Mouse (Mus musculus) CD8-positive naive resting alpha-beta T cell, adult 57 days (primary cell): ENCODE results near the gene Tdrd6. TPM values are rescaled to one million over a fixed set of nuclear protein-coding genes. Genes with fewer than 3 reads are reported as not detected.

Source experiments
- total RNA-seq: library from RNA; stranded (reverse); gene quantifications from one replicate; pipeline ENCODE4 v1.2.4, GENCODE M21; 2023

Gene Tdrd6
- total RNA-seq = not detected

DNA sequence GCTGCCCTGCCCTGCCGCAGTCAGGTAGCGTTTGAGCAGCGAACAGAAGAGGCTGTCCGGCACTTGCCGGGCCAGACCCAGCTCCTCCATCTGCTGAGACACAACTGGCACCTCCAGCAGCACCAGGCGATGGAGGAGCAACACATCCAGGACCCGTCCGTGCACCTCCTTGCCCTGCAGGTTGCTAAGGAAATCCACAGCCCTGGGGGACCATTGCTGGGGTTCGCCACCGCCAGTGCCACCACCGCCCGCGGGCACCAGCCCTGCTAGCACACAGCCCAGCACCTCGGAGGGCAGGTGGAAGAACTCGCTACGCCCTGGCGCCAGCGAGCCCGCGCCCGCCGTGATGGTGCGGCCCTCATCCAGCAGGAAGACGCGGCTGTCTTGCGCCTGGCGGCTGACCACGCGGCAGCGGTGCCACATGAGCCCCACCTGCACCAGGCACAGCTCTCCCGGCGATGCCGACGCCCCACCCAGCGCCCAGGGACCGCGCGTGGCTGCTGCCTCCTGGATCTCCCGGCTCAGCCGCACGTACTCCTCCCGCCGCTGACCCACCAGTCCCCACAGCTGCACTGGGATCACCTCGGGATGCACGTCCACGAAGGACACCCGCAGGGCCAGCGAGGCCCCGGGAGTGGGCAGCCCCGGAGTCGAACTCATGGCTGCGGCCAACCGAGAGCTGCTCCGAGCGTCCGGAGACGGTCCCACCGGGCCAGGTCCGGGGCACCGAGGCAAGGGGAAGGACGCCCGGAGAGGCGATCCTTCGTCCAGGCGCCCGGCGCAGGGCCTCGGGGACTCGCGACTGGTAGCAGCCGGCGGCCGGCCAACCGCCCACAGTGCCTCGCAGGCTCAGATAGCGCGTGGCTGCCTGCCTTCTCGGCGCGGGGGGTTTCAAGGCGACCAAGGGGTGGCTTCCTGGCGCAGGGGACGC is at the start of gene Tdrd6:
TSS of gene Tdrd6 (minus strand) at position 804 of the 931 bp plus-strand sequence.

GRCm38 (mm10) chr17:43667290-43667843 is 37.3 kb upstream of the Tdrd6 start, which contains the start of gene Cyp39a1:
TSS of gene Cyp39a1 (plus strand) at chr17:43667425.

DNA sequence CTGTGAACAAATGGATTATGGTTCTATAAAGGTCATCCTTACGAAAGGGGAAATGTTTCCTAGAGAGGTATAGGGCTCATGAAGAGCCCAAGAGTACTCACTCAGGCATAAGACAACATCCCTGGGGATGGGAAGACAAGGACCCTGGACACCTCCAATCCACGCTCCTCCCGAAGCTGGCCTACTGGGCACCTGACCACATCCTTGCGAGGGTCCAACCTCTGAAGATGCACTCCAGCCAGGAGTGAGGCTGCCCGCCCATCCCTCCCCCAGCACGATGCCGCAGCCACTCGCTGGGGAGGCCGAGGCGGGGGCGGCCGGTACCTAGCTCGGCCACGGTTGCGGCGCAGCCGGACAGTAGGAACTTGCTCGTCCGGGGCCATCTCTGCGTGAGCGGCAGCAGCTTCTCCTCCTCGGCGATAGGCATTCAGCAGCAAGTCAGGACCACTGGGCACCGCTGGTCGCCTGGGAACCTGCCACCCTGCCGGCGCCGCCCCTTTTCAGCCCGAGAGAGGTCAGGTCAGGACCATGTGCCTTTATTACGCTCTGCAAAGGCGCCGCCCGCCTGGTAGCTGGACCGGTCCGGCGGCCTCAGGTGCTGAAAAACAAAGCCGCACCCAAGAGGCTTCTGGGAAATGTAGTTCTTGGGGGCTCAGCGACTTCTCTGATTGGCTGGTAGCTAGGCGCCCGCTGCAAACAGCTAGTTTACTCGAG is 36.6 kb upstream of the Tdrd6 start, which contains the start of gene Slc25a27:
TSS of gene Slc25a27 (minus strand) at position 639 of the 714 bp plus-strand sequence.

GRCm38 (mm10) chr17:43567992-43568888 is 61.9 kb downstream of the Tdrd6 start, which contains the start of gene Pla2g7:
TSS of gene Pla2g7 (plus strand) at chr17:43568098.

Other genes starting within 250 kb of the Tdrd6 start
- not detected for gene Mep1a, start 127.5 kb downstream of the Tdrd6 start, total RNA-seq
- gene Ankrd66, start 86.7 kb downstream of the Tdrd6 start, total RNA-seq = not detected
- 4.4 TPM for gene Pla2g7, start 62.2 kb downstream of the Tdrd6 start, total RNA-seq
- gene Slc25a27, start 36.9 kb upstream of the Tdrd6 start, total RNA-seq = 11.6 TPM
- 4.4 TPM for gene Cyp39a1, start 37.1 kb upstream of the Tdrd6 start, total RNA-seq
- gene Rcan2, start 171.1 kb upstream of the Tdrd6 start, total RNA-seq = not detected